Mouse (Mus musculus) liver (tissue): ENCODE measurements around the gene B3galt4.
"Not testable (repeated sequence)": the region's sequence is repeated elsewhere in the genome, so short reads cannot be mapped to it uniquely, and the experiment has no call there.

Experiments
- DNase-seq: peaks from one replicate; pipeline ENCODE4 v3.0.0-alpha.2; 2020; ENCODE audit warnings: mixed read lengths

Gene B3galt4

GRCm38 (mm10) chr17:33965846-33966550, 14.7 kb upstream of the B3galt4 start:
- no peak for DNase-seq

DNA sequence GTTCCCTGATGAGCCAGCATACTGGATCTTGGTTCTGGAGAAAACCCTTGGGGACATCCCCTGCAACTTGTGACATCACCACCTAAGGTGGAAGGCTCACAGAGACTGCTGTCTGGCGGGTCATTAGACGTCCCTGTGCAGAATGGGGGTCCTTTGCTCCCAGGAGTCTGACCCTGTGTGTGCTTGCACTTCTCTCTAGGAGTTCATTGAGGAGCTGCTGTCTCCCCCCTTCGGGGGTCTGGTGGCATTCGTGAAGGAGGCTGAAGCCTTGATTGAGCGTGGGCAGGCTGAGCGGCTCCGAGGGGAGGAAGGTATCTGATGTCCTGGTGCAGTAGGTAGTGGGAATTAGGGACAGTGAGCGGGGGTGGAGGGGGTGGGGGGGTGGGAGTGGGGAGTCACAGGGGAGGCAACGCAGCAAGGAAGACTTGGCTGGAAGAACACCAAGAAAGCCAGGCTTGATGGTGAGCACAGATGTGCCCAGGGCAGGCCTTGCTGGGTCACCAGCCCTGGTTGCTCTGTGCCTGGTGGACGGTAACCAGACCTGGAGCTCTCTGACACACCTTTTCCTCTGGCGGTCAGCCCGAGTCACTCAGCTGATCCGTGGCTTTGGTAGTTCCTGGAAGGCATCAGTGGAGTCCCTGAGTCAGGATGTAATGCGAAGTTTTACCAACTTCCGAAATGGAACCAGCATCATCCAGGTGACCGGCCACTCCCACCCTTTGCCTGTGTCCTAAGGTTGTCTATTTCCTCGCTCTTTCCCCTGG, 14.0 kb upstream of the B3galt4 start:
- no peak for DNase-seq

DNA sequence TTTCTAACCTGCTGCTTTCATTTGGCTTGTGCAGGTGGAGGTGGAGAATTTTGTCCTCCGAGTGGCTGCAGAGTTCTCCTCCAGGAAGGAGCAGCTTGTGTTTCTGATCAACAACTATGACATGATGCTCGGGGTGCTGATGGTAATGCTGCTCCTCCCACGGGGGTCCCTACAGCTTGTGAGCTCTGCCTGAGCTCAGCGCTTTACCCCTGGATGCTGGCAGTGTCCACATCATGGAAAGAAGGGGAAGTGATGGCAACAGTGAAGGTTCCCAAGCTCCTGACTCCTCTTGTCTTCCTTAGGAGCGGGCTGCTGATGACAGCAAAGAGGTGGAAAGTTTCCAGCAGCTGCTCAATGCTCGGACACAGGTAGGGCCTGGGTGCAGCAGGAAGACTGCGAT, 11.6 kb upstream of the B3galt4 start:
- no peak for DNase-seq

DNA sequence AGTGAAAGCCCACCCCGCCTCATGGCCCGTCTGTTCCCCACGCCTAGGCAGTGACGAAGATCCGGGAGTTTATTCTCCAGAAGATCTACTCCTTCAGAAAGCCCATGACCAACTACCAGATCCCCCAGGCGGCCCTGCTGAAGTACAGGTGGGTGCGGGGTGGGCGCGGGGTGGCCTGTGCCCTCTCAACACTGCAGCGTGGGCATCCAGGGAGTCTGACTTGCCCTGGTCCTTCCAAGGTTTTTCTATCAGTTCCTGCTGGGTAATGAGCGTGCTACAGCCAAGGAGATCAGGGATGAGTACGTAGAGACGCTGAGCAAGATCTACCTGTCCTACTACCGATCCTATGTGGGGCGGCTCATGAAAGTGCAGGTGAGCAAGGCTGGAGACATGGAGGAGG, 8.7 kb upstream of the B3galt4 start:
- DNase-seq, result no peak

DNA sequence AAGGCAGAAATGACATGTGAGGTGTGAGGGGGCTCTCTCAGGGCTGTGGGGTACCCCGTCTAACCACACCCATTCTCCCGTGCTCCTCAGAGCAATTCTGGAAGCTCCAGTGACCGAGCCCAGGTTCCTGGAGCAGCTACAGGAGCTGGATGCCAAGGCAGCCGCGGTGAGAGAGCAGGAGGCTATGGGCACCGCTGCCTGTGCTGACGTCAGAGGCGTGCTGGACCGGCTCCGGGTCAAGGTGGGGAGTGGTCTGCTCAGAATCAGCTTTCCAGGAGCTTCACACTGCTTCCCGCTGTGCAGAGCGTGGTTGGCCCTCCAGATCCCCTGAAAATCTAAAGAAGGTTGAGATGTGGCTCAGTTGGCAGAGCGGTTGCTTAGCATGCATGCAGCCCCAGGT, 7.8 kb upstream of the B3galt4 start:
- DNase-seq, result no peak

DNA sequence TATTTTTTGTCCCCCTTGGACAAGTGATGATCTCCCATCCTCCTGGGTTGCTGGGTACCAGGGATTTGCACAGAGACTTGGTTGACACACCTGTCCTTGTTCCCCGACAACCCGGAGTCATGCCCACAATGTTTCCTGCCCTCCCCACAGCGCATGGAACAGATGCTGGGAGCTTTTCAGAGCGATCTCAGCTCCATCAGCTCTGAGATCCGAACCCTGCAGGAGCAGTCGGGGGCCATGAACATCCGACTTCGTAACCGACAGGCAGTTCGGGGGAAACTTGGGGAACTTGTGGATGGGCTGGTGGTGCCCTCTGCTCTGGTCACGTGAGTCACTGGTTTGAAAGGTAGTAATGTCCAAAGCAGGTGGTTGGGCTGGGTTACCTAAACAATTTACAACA, 7.2 kb upstream of the B3galt4 start:
- DNase-seq, result no peak

DNA sequence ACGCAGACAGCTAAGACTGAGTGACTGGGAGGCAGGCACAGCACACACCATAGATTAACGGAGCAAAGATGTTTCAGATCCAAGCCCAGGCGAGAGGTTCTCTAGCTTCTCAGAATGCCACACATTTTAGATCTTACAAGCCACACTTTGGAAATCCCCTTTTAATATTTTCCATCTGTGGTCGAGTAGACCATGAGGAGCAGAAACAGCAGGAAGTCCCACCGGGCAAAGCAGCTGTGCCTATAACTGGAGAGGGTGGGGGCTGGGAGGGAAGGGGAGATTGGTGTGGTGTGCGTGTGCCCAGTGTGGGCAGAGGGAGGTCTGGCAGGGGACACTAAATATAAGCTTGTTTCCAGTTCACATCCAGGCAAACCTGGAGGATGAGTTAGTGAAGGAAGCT, 6.2 kb upstream of the B3galt4 start:
- no peak for DNase-seq

- no peak for DNase-seq
Measured at GRCm38 (mm10) chr17:33956336-33956735, 5.0 kb upstream of the B3galt4 start.

DNA sequence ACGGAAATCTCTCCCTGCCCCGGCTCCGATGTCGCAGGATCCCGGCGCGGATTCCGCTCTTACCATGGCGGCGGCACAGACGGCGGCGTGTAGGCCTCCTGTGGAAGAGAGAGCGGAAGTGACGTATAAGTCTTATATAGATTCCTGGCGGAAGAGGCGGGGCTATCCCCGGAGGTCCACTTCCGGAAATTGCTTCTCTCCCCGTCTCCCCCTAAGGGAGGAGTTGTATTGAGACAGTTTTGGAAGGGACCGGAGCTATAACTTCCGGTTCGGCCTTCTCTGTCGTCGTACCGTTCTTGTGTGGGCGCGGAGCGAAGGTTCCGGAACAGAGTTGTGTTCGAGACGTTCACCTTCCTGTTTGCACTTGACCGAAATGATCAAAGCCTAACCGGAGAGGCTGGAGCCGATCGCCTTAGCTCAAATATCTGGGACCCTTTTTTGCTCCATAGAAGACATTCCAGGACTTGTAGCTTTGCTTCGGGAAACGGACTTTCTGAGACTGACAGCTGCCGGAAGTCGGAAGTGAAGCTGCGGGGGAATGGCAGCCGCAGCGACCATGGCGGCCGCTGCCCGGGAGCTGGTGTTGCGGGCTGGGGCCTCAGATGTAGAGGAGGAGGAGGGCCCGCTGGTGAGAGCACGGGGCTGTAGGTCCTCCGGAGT, 4.4 kb upstream of the B3galt4 start, which contains the start of the genes Vps52 and Rps18:
Gene Vps52 (plus strand): TSS at position 258 of the 660 bp plus-strand sequence.
Gene Rps18 (minus strand): TSS at position 447 of the 660 bp plus-strand sequence.
- peak; percentile 93 for DNase-seq

DNA sequence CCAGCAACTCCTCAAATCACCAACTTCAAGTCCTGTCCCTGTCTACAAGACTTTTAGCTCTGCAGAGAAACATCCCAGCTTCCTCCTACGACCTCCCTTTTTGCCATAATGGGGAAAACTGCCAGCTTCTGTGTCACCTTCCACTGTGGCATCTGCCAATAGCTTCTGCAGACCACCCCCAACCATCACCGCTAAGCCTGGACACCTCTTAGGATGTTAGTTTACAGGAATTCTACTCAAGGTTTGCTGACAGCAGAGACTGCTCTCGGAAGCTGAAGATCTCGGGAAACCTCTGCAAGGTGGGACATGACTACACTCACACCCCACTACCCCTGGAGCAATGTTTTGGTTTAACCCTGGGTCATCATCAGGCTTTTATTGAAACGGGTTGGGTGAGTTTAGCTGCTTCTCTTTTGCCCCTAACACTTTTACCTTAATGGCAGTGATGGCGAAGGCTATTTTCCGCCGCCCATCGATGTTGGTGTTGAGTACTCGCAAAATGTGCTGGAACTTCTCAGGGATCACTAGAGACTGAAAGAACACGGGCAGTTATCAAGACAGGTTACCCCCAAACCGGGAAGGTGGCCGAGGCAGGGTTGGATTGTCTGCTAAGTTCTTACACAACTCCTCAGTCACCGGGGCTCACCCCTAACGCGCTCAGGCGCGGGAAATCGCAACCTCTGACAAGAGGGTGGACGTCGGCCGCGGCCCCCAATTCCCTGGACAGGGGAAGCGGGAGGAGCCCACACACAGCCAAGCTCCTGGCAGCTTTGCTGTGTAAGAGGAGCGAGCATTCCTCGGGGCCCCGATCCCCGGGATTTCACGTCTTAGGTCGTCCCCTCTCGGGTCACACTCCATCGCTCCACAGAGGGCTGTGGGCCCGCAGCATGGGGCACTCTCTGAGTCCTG, 3.6 kb upstream of the B3galt4 start:
- peak; percentile 46 for DNase-seq

DNA sequence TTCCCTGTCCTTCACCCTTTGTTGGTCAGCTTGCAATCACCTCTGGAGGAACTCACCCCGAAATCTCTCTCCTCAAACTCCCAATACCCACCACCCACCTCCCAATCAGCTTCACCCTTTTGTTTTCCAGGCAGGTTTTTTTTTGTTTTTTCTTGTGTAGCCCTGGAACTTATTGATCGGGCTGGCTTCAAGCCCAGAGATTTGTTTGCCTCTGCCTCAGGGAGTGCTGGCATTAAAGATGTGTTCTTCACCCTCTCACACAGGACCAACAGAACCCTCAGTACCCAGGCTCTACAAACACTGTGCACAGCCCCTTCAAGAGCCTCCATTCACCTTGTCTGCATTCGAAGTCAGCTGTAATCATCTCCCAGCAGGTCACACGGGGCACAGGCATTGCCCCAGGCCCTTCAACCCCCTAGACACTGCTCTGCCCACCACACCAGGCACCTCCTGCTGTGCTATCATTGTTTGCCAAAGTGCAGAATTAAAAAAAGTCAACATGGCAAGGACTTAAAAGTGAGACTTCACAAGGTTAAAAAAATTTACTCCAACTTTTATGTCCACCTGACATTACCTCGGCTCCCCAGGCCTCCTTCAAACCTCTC, 2.8 kb upstream of the B3galt4 start:
- no peak for DNase-seq

DNA sequence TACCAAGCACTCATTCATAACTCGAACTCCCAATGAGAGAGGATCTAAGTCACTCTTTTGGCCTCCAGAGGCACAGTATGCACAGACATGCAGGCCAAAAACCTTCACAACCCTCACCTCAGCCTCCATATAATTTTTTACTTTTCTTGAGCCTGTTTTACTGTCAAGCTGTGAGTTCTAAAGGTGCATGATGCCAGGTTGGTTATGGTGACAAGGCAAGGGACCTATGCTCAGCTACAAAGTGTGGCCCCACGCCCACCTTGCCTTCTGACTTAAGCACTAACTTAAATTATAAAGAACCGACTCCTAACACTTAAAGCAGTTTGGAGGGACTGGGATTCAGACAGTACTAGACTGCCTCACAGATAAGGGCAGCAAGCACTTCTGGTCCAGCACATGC, 2.0 kb upstream of the B3galt4 start:
- no peak for DNase-seq

- no peak for DNase-seq
Measured at GRCm38 (mm10) chr17:33952879-33953278, 1.6 kb upstream of the B3galt4 start.

DNA sequence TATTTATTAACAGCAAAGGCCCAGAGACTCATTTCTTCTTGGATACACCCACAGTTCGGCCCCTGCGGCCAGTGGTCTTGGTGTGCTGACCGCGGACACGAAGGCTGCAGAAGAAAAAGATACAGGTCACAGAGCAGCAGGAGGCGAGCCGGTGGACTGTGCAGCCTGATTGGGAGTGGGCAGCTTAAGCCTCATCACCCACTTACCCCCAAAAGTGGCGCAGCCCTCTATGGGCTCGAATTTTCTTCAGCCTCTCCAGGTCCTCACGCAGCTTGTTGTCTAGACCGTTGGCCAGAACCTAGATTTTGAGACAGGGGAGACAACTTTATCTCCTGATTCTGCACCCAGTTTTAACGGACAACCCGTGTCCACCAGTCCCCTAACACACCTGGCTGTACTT, 727 bp upstream of the B3galt4 start:
- not testable (repeated sequence) for DNase-seq

DNA sequence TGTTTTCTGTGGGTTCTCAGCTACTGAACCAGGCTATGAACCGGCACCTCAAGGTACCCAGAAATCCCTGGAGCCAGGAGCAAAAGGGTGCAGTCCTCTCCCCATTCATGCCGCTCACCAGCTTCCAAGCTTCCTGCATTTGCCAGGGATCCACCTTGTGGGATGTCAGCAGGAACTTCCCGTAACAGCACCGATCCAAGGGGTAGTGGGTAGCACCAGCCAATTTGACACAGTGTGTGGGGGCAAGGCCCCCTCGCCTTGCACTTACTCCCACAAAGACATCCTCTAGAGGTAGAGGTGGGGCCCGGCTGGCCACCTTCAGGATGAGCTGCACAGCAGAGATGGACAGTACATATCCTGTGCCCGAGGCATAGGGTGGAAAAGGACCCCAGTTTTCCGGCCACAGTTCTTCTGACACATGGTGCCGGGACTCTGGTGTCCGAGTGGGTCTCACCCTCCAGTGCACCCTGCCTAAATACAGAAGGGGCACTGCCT, 1.1 kb downstream of the B3galt4 start:
- DNase-seq, result no peak

GRCm38 (mm10) chr17:33948905-33949537, 2.3 kb downstream of the B3galt4 start:
- DNase-seq, result no peak

DNA sequence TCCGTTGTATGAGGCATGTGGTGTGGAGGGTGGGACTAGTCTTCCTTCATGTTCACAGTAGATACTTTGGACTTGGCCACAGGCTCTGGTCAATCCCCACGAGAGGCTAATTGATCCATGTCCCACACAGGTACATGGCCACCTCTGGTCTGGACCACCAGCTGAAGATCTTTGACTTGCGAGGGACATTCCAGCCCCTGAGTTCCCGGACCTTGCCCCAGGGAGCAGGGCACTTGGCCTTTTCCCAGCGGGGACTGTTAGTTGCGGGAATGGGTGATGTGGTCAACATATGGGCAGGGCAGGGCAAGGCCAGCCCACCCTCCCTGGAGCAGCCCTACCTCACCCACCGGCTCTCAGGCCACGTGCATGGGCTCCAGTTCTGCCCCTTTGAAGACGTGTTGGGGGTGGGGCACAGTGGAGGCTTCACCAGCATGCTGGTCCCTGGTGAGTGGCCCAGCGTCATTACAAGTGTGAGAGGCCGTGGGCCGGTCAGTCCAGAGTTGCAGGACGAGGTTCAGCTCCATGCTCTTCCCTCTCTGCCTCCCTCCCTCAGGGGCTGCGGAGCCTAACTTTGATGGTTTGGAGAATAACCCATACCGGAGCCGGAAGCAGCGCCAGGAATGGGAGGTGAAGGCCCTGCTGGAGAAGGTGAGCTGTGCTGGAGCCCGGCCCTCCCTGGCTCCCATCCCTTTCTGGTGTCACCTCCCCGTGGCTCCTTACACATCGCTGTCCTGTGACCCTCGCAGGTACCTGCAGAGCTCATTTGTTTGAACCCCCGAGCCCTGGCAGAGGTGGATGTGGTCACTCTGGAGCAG, 3.0 kb downstream of the B3galt4 start:
- no peak for DNase-seq

GRCm38 (mm10) chr17:33947430-33948089, 3.7 kb downstream of the B3galt4 start:
- no peak for DNase-seq

GRCm38 (mm10) chr17:33943454-33943853, 7.8 kb downstream of the B3galt4 start:
- DNase-seq, result no peak

DNA sequence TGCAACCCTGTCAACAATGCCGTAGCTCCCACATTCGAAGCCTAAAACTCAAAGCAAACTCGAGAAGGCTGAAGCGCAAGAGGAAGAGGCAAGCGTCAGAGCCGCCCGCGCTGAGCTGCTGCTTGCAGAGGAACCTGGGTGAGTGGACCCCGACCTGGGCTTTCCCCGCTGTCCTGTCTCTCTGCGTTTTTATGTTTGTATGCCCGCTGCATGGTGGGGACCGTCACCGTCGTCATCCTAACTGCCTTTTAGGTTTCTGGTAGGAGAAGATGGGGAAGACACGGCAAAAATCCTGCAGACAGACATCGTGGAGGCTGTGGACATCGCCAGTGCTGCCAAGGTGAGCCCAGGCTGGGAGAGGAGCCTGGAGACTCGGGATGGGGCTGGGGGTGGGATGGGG, 9.9 kb downstream of the B3galt4 start:
- no peak for DNase-seq
